Mouse (Mus musculus) testis, adult 2 months (tissue): ENCODE data around the gene Gm5039. TPM values are rescaled to one million over a fixed set of nuclear protein-coding genes. Genes with fewer than 3 reads are reported as not detected.
"Not testable (repeated sequence)": the region's sequence is repeated elsewhere in the genome, so short reads cannot be mapped to it uniquely, and the experiment has no call there.

Source experiments
- H3K27ac ChIP-seq: fragments of 200-500 bp; 2 replicates; pipeline ENCODE4 v1.5.1; 2012; ENCODE audit warnings: low read depth, low read length; ENCODE audit not compliant: control insufficient read depth, insufficient read depth
- H3K27me3 ChIP-seq: fragments of 200-500 bp; 2 replicates; pipeline ENCODE4 v1.6.1; 2012; ENCODE audit warnings: mild to moderate bottlenecking, low read length, moderate library complexity; ENCODE audit not compliant: control insufficient read depth, insufficient read depth
- H3K36me3 ChIP-seq: fragments of 200-500 bp; 2 replicates; pipeline ENCODE4 v1.6.1; 2012; ENCODE audit warnings: mild to moderate bottlenecking, low read length; ENCODE audit not compliant: control insufficient read depth, insufficient read depth
- H3K4me1 ChIP-seq: fragments of 200-500 bp; 2 replicates; pipeline ENCODE4 v1.6.1; 2012; ENCODE audit warnings: low read length; ENCODE audit not compliant: control insufficient read depth, insufficient read depth
- H3K4me3 ChIP-seq: fragments of 200-500 bp; 2 replicates; pipeline ENCODE4 v1.5.1; 2012; ENCODE audit warnings: low read depth, mild to moderate bottlenecking, low read length, moderate library complexity, mixed read lengths; ENCODE audit not compliant: control insufficient read depth
- CTCF ChIP-seq: fragments of 200-500 bp; IDR thresholded peaks from 2 replicates; pipeline ENCODE4 v1.5.1; 2012; ENCODE audit warnings: low read depth, mild to moderate bottlenecking, inconsistent platforms, low read length, moderate library complexity; ENCODE audit not compliant: control insufficient read depth, insufficient read depth, insufficient replicate concordance
- POLR2A ChIP-seq: fragments of 200-500 bp; IDR thresholded peaks from 2 replicates; pipeline ENCODE4 v1.6.1; 2012; ENCODE audit warnings: low read depth, mild to moderate bottlenecking, inconsistent platforms, low read length, moderate library complexity; ENCODE audit not compliant: control insufficient read depth
- polyA plus RNA-seq: library from polyadenylated mRNA; depleted of rRNA; stranded (reverse); fragments of >200 nt; gene quantifications from 2 replicates; pipeline ENCODE4 v1.2.3, GENCODE M21; 2012; rRNA removed

The Gm5039 gene
- polyA plus RNA-seq, 1 experiment: not detected

- Histone ChIP-seq H3K36me3 (no peaks in the 10 kb centered on the region), H3K27ac (no peak overlapping the region), H3K4me3 (peak overlapping the region; percentile 57), H3K4me1 (no peaks in the 10 kb centered on the region; the same call in 1 of the 2 replicates), H3K27me3 (no peaks in the 10 kb centered on the region)
- TF ChIP-seq POLR2A: no peak
- no peak for TF ChIP-seq CTCF
Measured at GRCm38 (mm10) chr12:88354182-88354702, 30.4 kb upstream of the Gm5039 start.

GRCm38 (mm10) chr12:88341286-88341685, 17.5 kb upstream of the Gm5039 start:
- not testable (repeated sequence) for H3K4me3 ChIP-seq, H3K27me3 ChIP-seq, H3K36me3 ChIP-seq, H3K27ac ChIP-seq, H3K4me1 ChIP-seq

GRCm38 (mm10) chr12:88336662-88337413, 13.0 kb upstream of the Gm5039 start:
- H3K27ac ChIP-seq, H3K4me1 ChIP-seq, H3K4me3 ChIP-seq, H3K27me3 ChIP-seq, H3K36me3 ChIP-seq: not testable (repeated sequence)

GRCm38 (mm10) chr12:88314556-88314955, 9.3 kb downstream of the Gm5039 start:
- H3K27ac ChIP-seq: no peak overlapping the region
- H3K36me3 ChIP-seq: no peaks in the 10 kb centered on the region
- H3K4me3 ChIP-seq: no peak overlapping the region
- no peaks in the 10 kb centered on the region for H3K27me3 ChIP-seq
- no peaks in the 10 kb centered on the region for H3K4me1 ChIP-seq
- TF ChIP-seq POLR2A: no peak

- H3K4me1 ChIP-seq, H3K27me3 ChIP-seq, H3K36me3 ChIP-seq, H3K27ac ChIP-seq, H3K4me3 ChIP-seq: not testable (repeated sequence)
Measured at GRCm38 (mm10) chr12:88297171-88297570, 26.7 kb downstream of the Gm5039 start.

- not testable (repeated sequence) for H3K27ac ChIP-seq, H3K4me1 ChIP-seq, H3K27me3 ChIP-seq, H3K4me3 ChIP-seq, H3K36me3 ChIP-seq
Measured at GRCm38 (mm10) chr12:88293082-88293481, 30.7 kb downstream of the Gm5039 start.

GRCm38 (mm10) chr12:88285224-88285623, 38.6 kb downstream of the Gm5039 start:
- H3K27me3 ChIP-seq, H3K36me3 ChIP-seq, H3K4me3 ChIP-seq, H3K27ac ChIP-seq, H3K4me1 ChIP-seq: not testable (repeated sequence)

GRCm38 (mm10) chr12:88274400-88274799, 49.4 kb downstream of the Gm5039 start, which contains the start of gene Gm5662:
Gene Gm5662 (minus strand): TSS chr12:88274500.
- H3K27me3 ChIP-seq, H3K36me3 ChIP-seq, H3K4me3 ChIP-seq, H3K4me1 ChIP-seq, H3K27ac ChIP-seq: not testable (repeated sequence)

Other genes starting within 250 kb of the Gm5039 start
- not detected in 2 replicates for gene Gm16368, start 240.3 kb downstream of the Gm5039 start, polyA plus RNA-seq
- gene Gm10436, start 141.9 kb downstream of the Gm5039 start, polyA plus RNA-seq: not detected in 2 replicates
- not detected in 2 replicates for gene Gm8332, start 73.9 kb downstream of the Gm5039 start, polyA plus RNA-seq
- not detected in 2 replicates for gene Gm5662, start 49.5 kb downstream of the Gm5039 start, polyA plus RNA-seq
- gene Adck1, start 36.5 kb upstream of the Gm5039 start, polyA plus RNA-seq: 10.9 and 11.8 TPM in 2 replicates